Mouse (Mus musculus) liver, embryonic 12.5 days (tissue): Measurements from ENCODE around the gene Gm20716. TPM values are rescaled to one million over a fixed set of nuclear protein-coding genes. Genes with fewer than 3 reads are reported as not detected.
"Not testable (repeated sequence)": the region's sequence is repeated elsewhere in the genome, so short reads cannot be mapped to it uniquely, and the experiment has no call there.

Source experiments
- ATAC-seq: fragments of 200-750 bp; cut with Nextera tagmentation; 2 replicates; pipeline ENCODE4 v1.8.0; 2017; ENCODE audit warnings: moderate number of reproducible peaks, mild to moderate bottlenecking, moderate library complexity
- H3K27ac ChIP-seq: fragments of 300-500 bp; sonication (generic); 2 replicates; pipeline ENCODE4 v1.5.1; 2016; ENCODE audit warnings: mild to moderate bottlenecking
- H3K27me3 ChIP-seq: fragments of 300-500 bp; sonication (generic); replicated peaks from 2 replicates; pipeline ENCODE4 v1.6.1; 2016; ENCODE audit warnings: mild to moderate bottlenecking, moderate library complexity
- H3K36me3 ChIP-seq: fragments of 300-500 bp; sonication (generic); 2 replicates; pipeline ENCODE4 v1.6.1; 2016; ENCODE audit warnings: mild to moderate bottlenecking, moderate library complexity
- H3K4me1 ChIP-seq: fragments of 300-500 bp; sonication (generic); 2 replicates; pipeline ENCODE4 v1.6.1; 2016
- H3K4me2 ChIP-seq: fragments of 300-500 bp; sonication (generic); 2 replicates; pipeline ENCODE4 v1.6.1; 2016; ENCODE audit warnings: mild to moderate bottlenecking, moderate library complexity
- H3K4me3 ChIP-seq: fragments of 300-500 bp; sonication (generic); 2 replicates; pipeline ENCODE4 v1.5.1; 2016; ENCODE audit warnings: mild to moderate bottlenecking, moderate library complexity
- H3K9ac ChIP-seq: fragments of 300-500 bp; sonication (generic); 2 replicates; pipeline ENCODE4 v1.6.1; 2016; ENCODE audit warnings: mild to moderate bottlenecking, moderate library complexity
- H3K9me3 ChIP-seq: fragments of 300-500 bp; sonication (generic); replicated peaks from 2 replicates; pipeline ENCODE4 v1.6.1; 2016; ENCODE audit warnings: mild to moderate bottlenecking, moderate library complexity
- WGBS: fragments of 180-500 bp; shearing (Covaris S2); methylation state at CpG from one replicate; pipeline ENCODE4 v1.1.7; 2016; ENCODE audit not compliant: insufficient replicate concordance; 5-methylcytosine and 5-hydroxymethylcytosine counted together
- polyA plus RNA-seq: library from polyadenylated mRNA; unstranded; fragments of >200 nt; fragmentation: Nextera tagmentation; extraction: Ambion mirVana; gene quantifications from 2 replicates; pipeline ENCODE4 v1.2.1, GENCODE M21; 2016

The Gm20716 gene
- polyA plus RNA-seq, 1 experiment from 2014 or later, result 7.3 TPM

DNA sequence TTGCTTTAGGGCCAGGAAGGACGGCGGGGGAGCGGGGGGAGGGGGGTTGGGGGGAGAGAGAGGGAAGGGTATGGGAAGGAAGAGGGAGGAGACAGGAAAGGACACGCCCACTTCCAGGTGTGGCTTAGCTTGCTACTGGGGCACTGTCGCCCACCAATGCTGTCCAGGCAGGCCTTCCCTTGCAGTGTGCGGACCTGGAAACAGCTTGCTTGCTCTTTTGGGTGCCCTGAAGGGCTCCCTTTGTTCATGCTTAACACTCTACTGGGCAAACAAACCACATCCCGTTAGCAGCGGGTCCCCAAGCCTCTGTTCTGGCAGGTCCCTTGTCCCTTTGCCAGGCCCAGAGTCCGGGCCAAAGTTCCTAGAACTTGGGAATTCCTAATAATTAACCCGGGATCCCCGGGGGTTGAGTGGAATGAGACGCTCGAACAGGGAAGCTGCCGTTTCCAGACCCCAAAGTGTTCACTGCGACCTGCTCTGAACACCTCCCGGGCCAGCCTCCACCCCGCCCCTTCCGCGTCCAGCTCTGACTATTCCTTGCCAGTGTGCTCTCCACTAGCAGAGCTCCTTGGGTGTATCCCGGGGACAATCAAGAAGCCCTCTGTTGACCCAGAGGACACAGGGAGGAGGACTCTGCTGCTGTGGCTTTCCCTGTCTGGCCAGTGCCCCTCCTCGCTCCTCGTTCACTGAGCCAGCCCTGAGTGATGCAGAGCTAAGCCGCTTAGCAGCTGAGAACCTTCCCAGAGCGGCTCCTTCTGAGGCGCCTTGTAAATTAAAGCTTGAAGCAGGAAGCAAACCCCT lies 71.1 kb downstream of the Gm20716 start:
- H3K9me3 ChIP-seq, result no peaks in the 10 kb centered on the region
- H3K4me1 ChIP-seq, result peaks cover 70% of the 10 kb centered on the region
- H3K4me2 ChIP-seq, result peak overlapping the region; percentile 67
- WGBS, result 5% methylated on average over 25 of the region's 25 CpGs
- H3K9ac ChIP-seq, result peak overlapping the region; percentile 55
- H3K4me3 ChIP-seq, result peak overlapping the region; percentile 35
- H3K36me3 ChIP-seq, result no peaks in the 10 kb centered on the region
- H3K27me3 ChIP-seq, result peaks cover 69% of the 10 kb centered on the region
- no peak for ATAC-seq
- H3K27ac ChIP-seq, result peak overlapping the region; percentile 62

DNA sequence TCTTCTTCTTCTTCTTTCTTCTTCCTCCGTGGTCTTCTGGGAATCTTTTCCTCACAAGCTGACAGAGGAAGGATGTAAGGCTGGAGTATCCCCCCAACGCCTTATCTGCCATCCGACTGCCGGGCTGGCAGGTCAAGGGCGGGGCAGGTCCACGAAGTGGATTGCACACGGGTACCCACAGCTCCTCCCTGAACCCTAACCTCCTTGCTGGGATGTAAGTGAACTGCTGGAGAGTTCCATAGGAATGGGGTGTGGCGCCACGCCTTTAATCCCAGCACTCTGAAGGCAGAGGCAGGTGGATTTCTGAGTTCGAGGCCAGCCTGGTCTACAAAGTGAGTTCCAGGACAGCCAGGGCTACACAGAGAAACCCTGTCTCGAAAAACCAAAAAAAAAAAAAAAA lies 72.2 kb downstream of the Gm20716 start:
- WGBS, result 23% methylated on average over 10 of the region's 11 CpGs
- H3K9me3 ChIP-seq, ATAC-seq, H3K4me3 ChIP-seq, H3K4me2 ChIP-seq, H3K36me3 ChIP-seq, H3K9ac ChIP-seq, H3K27ac ChIP-seq: not testable (repeated sequence)
- peaks cover 63% of the 10 kb centered on the region for H3K27me3 ChIP-seq
- H3K4me1 ChIP-seq, result peaks cover 81% of the 10 kb centered on the region

DNA sequence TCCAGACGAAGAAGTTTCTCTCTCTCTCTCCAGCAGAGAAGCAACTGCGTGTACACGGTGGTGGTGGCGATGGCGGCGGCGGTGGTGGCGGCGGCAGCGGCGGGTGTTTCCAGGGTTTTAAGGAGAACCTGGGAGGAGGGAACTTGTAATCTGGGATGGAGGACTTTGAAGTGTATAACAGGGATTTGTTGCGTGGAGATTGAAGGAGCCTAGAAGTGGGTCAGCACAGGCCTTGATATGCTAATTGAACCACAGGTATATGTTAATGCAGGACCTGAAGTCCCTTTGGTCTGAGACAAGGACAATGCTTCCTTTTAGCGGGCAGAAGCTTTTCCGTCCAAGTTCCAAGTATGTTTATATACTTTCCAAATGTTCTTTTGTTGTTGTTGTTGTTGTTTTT lies 73.8 kb downstream of the Gm20716 start:
- H3K9me3 ChIP-seq, result no peaks in the 10 kb centered on the region
- peaks cover 69% of the 10 kb centered on the region for H3K4me1 ChIP-seq
- H3K4me2 ChIP-seq, result no peak overlapping the region
- H3K27me3 ChIP-seq, result peaks cover 50% of the 10 kb centered on the region
- H3K9ac ChIP-seq, result no peak overlapping the region
- no peak for ATAC-seq
- no peaks in the 10 kb centered on the region for H3K36me3 ChIP-seq
- no peak overlapping the region for H3K27ac ChIP-seq
- H3K4me3 ChIP-seq, result no peak overlapping the region
- 60% methylated on average over 14 of the region's 14 CpGs for WGBS

DNA sequence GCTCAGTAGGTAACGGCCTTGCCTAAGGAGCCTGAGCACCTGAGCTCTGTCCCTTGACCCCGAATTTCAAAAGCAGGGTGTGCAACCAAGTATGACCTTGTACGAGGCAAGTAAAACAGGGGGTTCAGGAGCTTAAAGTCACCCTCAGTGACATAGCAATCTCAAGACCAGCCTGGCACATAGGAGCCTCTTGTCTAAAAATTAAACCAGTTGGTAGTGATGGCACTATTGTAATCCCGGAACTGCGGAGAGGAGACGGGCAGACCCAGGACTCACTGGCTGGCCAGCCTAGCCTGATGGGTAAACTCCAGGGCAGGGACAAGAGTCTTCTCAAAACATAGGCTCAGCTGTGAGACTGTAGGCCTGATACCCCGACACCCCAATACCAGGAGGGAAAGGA lies 74.5 kb downstream of the Gm20716 start:
- no peak overlapping the region for H3K4me3 ChIP-seq
- no peaks in the 10 kb centered on the region for H3K9me3 ChIP-seq
- ATAC-seq, result no peak
- peaks cover 66% of the 10 kb centered on the region for H3K4me1 ChIP-seq
- H3K27me3 ChIP-seq, result peaks cover 43% of the 10 kb centered on the region
- no peak overlapping the region for H3K9ac ChIP-seq
- H3K27ac ChIP-seq, result peak overlapping the region; percentile 91; the same call in 1 of the 2 replicates
- no peaks in the 10 kb centered on the region for H3K36me3 ChIP-seq
- peak overlapping the region; percentile 68 for H3K4me2 ChIP-seq
- WGBS, result 87% methylated on average over 7 of the region's 7 CpGs

DNA sequence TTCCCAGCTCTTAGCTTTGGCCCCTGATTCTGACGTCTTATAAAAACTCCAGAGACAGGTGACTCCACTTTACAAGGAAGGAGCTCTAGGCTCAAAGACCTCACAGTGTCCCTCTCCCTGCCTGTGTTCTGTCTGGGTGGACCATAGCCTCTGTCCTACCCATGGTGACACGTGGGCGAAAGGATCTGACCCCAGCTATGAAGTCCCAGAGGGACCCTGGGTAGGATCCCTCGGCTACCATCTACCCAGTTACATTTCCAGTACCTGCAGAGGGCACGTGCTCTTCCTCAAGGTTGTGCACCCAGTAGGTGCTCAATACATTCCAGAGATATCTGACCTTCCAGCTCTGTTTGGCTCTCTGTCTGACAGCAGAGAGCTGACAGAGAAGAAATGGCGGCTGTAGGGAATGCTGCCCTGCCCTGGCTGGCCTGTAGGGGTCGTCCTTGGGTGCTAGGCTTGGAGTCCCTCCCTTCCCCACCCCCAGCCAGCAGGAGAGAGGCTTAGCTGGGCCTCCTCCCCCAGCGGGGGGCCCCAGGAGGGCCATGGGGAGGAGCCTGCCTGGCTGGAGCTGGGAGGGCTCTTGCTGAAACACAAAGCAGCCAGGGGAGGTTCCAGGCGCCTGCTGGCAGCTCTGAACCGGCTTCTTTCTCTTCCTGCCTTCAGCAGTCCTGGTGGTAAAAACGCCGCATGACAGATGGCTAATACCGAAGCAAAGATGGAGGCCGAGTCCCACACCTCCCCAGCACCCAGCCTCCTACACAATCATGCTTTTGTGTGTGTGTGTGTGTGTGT lies 75.9 kb downstream of the Gm20716 start:
- H3K4me2 ChIP-seq, result peak overlapping the region; percentile 68
- peaks cover 29% of the 10 kb centered on the region for H3K27me3 ChIP-seq
- ATAC-seq, result peak; percentile 98
- H3K27ac ChIP-seq, result peak overlapping the region; percentile 91
- whole genome bisulfite sequencing, result 18% methylated on average over 14 of the region's 14 CpGs
- H3K4me3 ChIP-seq, result peak overlapping the region; percentile 36
- peak overlapping the region; percentile 69 for H3K9ac ChIP-seq
- no peaks in the 10 kb centered on the region for H3K36me3 ChIP-seq
- H3K4me1 ChIP-seq, result peaks cover 54% of the 10 kb centered on the region
- no peaks in the 10 kb centered on the region for H3K9me3 ChIP-seq

DNA sequence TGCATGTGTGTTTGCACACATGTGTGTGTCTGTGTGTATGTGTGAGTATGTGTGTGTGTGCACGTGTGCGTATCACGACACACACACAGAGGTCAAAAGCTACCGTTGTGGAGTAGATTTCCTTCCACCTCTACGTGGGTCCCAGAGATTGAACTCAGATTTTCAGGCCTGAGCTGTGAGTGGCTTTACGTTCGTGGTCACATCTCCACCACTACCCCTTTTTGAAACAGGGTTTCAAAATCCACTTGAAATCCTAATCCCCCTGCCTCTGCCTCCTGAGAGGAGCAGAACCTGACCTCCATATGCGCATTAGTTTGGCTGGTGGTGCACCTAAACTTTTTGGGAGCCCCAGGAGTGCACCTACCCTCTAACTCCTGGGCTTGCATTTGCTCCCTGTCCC lies 80.9 kb downstream of the Gm20716 start:
- Histone ChIP-seq H3K4me2 (no peak overlapping the region), H3K27ac (no peak overlapping the region), H3K9me3 (no peaks in the 10 kb centered on the region), H3K9ac (0 out of 2 replicates have a peak overlapping the region, but pooled peaks have one; percentile 2), H3K36me3 (no peaks in the 10 kb centered on the region), H3K4me3 (no peak overlapping the region), H3K27me3 (no peaks in the 10 kb centered on the region), H3K4me1 (peaks cover 20% of the 10 kb centered on the region)
- 63% methylated on average over 8 of the region's 8 CpGs for WGBS
- ATAC-seq, result no peak

DNA sequence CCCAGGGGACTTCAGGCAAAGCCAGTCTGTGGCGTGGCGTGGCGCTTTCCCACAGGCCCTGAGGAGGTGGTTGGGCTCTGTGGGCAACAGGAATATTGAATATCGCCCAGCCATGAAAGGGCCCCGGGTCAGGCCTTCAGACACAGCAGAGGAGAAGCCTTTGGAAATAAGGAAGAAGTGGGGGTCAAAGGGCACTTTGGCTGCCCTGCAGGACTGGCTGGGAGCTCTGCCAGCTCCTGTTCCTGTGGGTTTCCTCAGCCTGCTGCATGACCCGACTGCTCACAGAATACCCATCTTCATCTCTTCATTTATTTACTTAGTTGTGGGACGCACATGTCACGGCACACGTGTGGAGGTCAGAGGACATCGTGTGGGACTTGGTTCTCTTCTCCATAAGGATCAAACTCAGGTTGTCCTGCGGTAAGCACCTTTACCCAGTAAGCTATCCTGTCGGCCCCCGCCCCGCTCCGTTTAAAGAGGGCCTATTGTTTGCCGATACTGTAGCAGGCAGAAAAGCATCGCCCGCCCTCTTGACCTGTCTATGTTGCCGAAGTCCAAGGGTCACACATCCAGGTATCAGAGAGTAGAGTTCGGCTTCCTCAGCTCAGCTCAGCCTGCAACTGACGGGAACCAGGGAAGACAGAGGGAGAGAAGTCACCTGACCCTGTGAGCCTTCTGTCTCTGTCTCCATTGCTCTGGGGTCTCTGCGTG lies 82.3 kb downstream of the Gm20716 start:
- peak overlapping the region; percentile 42; the same call in 1 of the 2 replicates for H3K27ac ChIP-seq
- peaks cover 6% of the 10 kb centered on the region; the same call in 1 of the 2 replicates for H3K4me1 ChIP-seq
- H3K4me2 ChIP-seq, result no peak overlapping the region
- H3K27me3 ChIP-seq, result no peaks in the 10 kb centered on the region
- no peaks in the 10 kb centered on the region for H3K9me3 ChIP-seq
- no peaks in the 10 kb centered on the region for H3K36me3 ChIP-seq
- peak; percentile 38 for ATAC-seq
- H3K4me3 ChIP-seq, result no peak overlapping the region
- whole genome bisulfite sequencing, result 68% methylated on average over 22 of the region's 22 CpGs
- no peak overlapping the region for H3K9ac ChIP-seq

DNA sequence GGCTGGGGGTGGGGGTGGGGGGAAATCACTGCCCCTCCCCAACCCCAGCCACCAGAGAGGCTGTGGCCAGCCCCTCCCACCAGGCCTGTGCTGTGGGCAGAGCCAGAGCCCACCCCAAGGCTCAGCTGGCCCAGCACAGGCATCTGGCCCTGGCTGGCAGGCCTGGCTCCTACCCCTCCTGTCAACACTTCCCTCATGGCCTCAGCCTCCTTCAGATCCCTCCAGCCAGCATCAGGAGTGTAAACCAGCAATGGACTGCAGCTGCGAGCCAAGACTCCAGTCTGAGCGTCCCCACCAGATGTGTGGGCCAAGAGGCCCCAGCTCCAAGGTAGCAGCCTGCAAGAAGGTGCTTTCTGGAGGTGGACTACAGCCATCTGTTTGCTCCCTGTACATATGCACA lies 84.7 kb downstream of the Gm20716 start:
- H3K4me3 ChIP-seq, result no peak overlapping the region
- WGBS, result 62% methylated on average over 2 of the region's 2 CpGs
- H3K4me1 ChIP-seq, result 0 out of 2 replicates have a peak, but pooled peaks cover 6% of the 10 kb centered on the region
- no peak for ATAC-seq
- no peaks in the 10 kb centered on the region for H3K9me3 ChIP-seq
- H3K36me3 ChIP-seq, result no peaks in the 10 kb centered on the region
- no peak overlapping the region for H3K9ac ChIP-seq
- H3K27ac ChIP-seq, result no peak overlapping the region
- H3K4me2 ChIP-seq, result no peak overlapping the region
- no peaks in the 10 kb centered on the region for H3K27me3 ChIP-seq

DNA sequence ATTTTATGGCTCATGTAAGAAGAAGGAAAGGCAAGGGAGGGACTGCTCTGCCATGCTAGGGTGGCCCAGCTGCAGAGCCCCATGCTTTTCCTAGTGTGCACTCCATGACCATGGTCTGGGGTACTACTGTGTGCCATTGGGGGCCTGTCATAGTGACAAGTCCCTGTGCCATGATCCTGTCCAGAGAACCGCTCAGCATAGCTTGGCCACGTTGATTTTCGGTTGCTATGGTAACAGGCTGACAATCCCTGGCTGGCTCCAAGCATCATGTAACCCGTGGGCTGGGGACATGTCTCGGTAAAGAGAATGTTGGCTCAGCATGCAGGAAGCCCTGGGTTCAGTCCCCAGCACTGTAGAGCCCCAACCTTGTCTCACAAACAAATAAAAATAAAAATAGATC lies 86.4 kb downstream of the Gm20716 start:
- Histone ChIP-seq H3K4me1 (0 out of 2 replicates have a peak, but pooled peaks cover 6% of the 10 kb centered on the region), H3K27me3 (no peaks in the 10 kb centered on the region), H3K36me3 (no peaks in the 10 kb centered on the region), H3K4me2 (no peak overlapping the region), H3K9me3 (no peaks in the 10 kb centered on the region), H3K9ac (no peak overlapping the region), H3K27ac (no peak overlapping the region), H3K4me3 (no peak overlapping the region)
- 62% methylated on average over 5 of the region's 5 CpGs for WGBS
- ATAC-seq, result no peak

DNA sequence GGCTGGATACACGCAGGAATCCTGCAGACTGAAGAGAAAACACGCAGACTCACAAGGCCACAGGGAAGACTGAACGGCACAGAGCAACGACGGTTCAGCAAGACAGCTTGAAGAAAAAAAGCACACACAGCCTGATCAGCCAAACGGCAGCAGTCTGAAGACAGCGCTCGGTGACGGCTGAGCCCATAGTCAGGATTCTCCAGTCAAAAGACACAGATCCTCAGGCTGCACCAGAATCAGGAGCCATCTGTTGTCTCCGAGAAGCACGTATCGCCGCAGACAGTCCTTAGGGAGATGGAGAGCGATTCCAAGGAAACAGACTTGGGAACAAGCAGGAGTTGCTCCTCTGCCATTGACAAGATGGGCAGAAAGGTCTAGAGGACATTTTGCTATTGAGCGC lies 93.0 kb downstream of the Gm20716 start:
- Histone ChIP-seq H3K9me3 (no peaks in the 10 kb centered on the region), H3K4me3 (no peak overlapping the region), H3K4me2 (no peak overlapping the region), H3K9ac (no peak overlapping the region), H3K27ac (no peak overlapping the region), H3K27me3 (peaks cover 10% of the 10 kb centered on the region), H3K4me1 (no peaks in the 10 kb centered on the region), H3K36me3 (no peaks in the 10 kb centered on the region)
- 70% methylated on average over 15 of the region's 15 CpGs for WGBS
- ATAC-seq, result no peak
